Mouse (Mus musculus) liver, adult (tissue): ENCODE data around the gene C530008M17Rik.

Experiments used
- GATA4 ChIP-seq: IDR thresholded peaks from 2 replicates; pipeline ENCODE4 v1.6.1; 2014; ENCODE audit warnings: mild to moderate bottlenecking, low read length; ENCODE audit not compliant: insufficient replicate concordance

C530008M17Rik gene

GRCm38 (mm10) chr5:76656212-76656611, at the start of gene C530008M17Rik:
Gene C530008M17Rik (plus strand): TSS chr5:76656512.
- no peak for TF ChIP-seq GATA4

- no peak for TF ChIP-seq GATA4
Measured at GRCm38 (mm10) chr5:76609702-76610370, 46.5 kb upstream of the C530008M17Rik start.

DNA sequence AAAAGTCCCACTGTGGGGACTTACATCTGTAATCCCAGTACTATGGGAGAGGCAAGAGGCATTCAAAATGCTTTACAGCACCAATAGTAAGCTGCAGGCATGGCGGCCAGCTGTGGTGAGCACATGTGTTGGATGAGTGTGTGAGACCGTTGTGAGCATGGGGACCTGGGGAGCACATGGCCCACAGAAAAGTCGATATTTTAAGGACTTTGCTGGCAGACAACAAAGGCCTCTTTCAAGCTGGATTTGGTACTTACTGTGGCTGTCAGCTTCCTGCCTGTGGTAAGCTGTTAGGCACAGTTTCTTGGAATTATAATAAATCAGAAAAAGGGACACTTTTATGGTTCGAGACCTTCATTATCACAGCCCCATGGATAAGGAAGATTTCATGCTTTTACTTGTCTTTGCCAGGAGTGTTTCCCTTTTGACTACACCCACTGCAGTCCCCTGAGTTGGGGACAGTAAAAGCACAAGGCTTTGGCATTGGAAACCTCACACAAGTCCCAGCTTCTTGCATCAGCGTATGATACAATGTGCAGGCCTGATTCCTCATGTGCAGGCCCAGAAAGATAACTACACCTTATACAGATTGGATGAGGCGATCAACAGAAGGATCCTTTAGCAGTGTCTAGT, 43.3 kb upstream of the C530008M17Rik start:
- no peak for TF ChIP-seq GATA4

- no peak for TF ChIP-seq GATA4
Measured at GRCm38 (mm10) chr5:76615276-76615675, 41.0 kb upstream of the C530008M17Rik start.

DNA sequence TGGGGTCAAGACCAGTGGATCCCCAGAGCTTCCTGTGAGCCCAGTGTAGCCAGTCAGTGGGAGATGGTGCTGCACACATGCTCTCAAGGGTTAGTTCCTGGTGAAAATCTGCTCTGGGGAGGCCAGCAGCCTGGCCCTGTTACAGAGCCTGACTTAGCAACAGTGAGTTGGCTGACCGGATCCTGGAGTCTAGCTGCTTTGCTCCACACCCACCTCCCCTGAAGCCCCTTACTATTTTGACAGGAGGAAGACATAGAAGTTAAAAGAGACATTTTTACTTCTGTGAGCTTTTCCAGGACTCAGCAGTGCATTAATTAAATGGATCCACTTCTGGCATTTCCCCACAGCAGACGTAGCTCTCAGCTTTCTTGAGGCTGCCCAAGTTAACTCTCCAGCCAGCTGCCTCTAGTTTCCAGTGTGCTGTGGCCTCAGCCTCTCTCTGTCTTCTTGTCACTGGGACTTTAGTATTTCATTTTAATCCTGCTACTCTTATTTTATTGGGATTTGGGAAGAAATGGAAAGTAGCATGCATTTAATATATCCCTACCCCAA, 40.0 kb upstream of the C530008M17Rik start:
- no peak for TF ChIP-seq GATA4

DNA sequence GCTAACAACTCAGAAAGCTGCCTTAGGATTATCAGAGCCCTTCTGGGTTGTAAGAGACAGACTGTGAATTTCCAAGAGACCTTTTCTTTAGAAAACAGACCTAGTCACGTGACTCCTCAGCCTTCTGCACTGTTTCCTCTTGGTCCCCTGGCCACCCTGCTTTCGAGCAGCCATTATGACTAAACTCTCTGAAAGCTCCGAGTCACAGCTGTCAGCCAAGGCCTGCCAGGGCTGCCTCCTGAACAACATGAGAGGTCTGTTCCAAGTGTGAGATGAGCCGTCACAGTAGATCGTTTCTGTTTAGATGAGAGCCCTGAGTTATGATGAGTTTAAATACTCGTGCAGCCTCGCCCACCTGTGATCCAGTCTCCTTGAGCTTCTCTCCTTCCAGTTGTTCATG, 37.6 kb upstream of the C530008M17Rik start:
- no peak for TF ChIP-seq GATA4

DNA sequence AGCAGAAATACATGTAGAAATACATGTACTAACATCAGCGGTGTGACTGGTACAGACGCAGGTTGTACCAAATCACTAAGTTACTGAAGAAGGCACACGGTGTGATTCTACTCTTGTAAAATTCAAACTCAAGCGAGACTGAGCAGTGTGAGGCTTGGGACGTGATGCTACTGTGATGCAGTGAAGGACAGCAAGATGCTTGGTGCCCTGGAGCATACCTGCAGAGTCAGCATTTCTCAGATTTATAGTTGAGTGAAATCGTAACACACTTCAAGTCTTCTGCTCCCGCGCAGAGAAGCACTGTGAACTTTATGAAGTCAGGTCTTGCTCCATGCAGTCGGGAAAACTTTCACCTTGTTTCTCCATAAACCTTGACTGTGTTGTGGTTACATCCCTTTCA, 32.6 kb upstream of the C530008M17Rik start:
- TF ChIP-seq GATA4, result no peak

DNA sequence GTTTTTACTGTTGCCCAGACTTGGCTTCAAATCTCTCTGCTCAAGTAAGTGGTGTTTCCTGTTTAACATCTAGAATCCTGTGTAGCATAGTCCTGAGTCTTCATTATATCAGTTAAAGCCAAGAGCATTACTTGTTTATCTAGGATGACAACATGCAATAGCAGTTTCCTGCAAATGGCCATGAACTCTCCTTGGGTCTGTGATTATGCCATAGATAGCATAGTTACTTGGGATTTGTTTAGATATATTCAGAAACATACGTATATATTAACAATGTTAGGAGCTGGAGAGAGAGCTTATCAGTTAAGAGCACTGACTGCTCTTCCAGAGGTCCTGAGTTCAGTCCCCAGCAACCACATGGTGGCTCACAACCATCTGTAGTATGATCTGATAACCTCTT, 28.5 kb upstream of the C530008M17Rik start:
- TF ChIP-seq GATA4, result no peak

DNA sequence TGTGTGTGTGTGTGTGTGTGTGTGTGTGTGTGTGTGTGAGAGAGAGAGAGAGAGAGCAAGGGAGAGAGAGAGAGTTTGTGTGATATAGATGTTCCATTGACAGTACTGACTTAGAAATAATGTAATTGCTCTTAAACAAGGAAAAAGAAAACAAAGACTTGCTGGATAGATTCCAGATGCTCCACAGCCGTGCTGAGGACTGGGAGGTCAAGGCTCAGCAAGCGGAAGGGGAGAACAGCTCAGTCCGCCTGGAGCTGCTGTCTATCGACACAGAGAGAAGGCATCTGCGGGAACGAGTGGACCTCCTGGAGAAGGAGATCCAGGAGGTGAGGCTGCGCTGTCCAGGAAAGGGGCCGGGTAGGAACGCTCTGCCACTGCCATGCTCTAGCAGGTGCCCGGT, 22.3 kb upstream of the C530008M17Rik start:
- no peak for TF ChIP-seq GATA4

DNA sequence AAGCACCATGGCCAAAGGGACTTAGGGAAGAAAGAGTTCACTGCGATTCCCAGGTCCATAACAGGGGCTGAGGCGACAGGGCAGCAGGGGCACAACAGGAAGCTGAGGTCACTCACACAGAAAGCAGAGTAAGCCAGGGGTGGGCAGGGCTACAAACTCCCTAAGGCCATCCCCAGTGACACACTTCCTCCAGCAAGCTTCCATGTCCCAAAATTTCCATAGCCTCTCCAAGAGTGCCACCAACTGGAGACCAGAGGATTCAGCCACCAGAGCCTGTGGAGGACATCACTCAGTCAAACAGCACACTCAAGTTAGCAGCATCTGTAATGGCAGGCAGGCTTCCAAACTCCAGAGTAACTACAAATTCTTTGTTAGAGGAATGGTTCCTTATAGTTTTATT, 20.7 kb upstream of the C530008M17Rik start:
- TF ChIP-seq GATA4, result no peak

DNA sequence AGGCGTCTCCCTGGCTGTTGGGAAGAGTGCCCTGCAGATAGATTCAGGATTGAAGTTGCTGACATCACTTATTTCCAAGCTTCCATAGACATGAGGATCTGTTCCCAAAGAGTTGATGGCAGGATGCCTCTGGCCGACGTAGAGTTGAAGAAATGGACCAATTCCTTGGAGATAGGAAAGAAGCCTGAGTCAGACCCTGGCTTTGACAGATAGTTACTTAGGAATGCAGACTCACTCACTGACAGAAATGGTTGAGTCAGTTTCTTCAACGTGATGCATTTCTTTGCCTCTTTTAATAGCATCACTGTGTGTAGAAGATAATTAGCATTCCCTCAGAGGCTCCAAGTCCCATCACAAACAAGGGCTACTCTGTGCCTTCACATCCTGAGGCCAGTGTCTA, 14.2 kb upstream of the C530008M17Rik start:
- TF ChIP-seq GATA4, result no peak

DNA sequence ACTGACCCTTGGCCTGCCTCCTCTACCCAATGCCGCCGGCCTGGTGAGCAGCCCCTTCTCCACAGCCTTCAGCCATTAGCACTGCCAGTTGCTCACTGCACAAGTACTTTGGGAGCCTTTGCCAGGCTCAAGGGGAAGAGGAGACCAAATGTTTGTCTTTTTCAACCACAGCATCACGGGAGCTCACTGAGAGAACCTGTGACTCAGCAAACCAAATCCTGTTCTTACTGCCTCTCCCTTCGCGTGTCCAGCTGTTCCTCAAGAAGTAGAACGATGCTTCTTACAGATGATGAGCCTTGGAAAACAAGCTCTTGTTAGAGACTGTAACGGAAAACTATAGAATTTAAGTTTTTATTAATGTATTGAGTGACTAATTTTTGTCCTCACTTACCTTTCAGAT, 12.1 kb upstream of the C530008M17Rik start:
- TF ChIP-seq GATA4, result no peak

GRCm38 (mm10) chr5:76645091-76645868, 11.0 kb upstream of the C530008M17Rik start:
- TF ChIP-seq GATA4, result no peak

- TF ChIP-seq GATA4, result no peak
Measured at GRCm38 (mm10) chr5:76649897-76650296, 6.4 kb upstream of the C530008M17Rik start.

DNA sequence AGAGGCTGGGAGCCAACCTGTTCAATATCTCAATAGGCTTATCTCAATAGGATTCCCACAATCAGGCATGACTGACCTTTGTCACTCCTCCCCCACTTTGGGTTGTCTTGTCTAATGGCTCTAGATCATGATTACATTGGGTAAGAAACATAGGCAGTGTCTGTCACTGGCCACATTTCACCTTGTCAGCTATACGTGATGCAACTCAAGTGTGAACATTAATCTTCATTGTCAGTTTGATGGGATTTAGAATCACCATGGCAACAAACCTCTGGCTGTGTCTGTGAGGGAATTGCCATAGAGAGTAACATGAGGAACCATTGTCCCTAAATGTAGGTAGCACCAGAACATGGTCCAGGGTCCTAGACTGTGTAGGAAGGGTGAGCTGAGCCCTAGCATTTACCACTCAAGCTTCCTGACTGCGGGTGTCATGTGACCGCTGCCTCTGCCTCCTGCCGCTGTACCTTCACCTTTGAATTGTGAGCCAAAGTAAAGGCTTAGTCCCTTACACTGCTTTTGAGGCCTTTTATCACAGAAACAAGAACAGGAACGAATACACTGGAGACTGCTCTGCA, 5.1 kb upstream of the C530008M17Rik start:
- no peak for TF ChIP-seq GATA4

- TF ChIP-seq GATA4, result no peak
Measured at GRCm38 (mm10) chr5:76657245-76658083, 1.2 kb downstream of the C530008M17Rik start.
